Mouse (Mus musculus) ES-E14 (cell line): Measurements from ENCODE around the gene Cav1. TPM values are rescaled to one million over a fixed set of nuclear protein-coding genes. Genes with fewer than 3 reads are reported as not detected.

Experiments used
- DNase-seq: peaks from one replicate; pipeline ENCODE4 v3.0.0-alpha.2; 2013; ENCODE audit warnings: low read depth, low spot score
- H3K27ac ChIP-seq: 2 replicates; pipeline ENCODE4 v1.5.1; 2012; ENCODE audit warnings: low read depth, mild to moderate bottlenecking, low read length, moderate library complexity, mixed read lengths; ENCODE audit not compliant: poor library complexity, insufficient read depth, severe bottlenecking
- H3K36me3 ChIP-seq: 2 replicates; pipeline ENCODE4 v1.6.1; 2012; ENCODE audit warnings: mild to moderate bottlenecking, low read length, moderate library complexity, mixed read lengths; ENCODE audit not compliant: control insufficient read depth, poor library complexity, insufficient read depth, severe bottlenecking
- H3K4me1 ChIP-seq, 2 experiments: fragments of 150-350 bp in 1 of 2; sonication (generic) in 1 of 2; 2 replicates each; pipeline ENCODE4 v1.6.1; 2012; ENCODE audit warnings: low read length in 2 of 2, mild to moderate bottlenecking in 1 of 2, mixed read lengths in 1 of 2; ENCODE audit not compliant: control insufficient read depth in 2 of 2, insufficient read depth in 2 of 2, poor library complexity in 1 of 2
- H3K4me3 ChIP-seq, 2 experiments: fragments of 150-350 bp in 1 of 2; sonication (generic) in 1 of 2; 2 replicates each; pipeline ENCODE4 v1.5.1; 2012; ENCODE audit warnings: low read length in 2 of 2, low read depth in 1 of 2, mild to moderate bottlenecking in 1 of 2, mixed read lengths in 1 of 2; ENCODE audit not compliant: insufficient read depth in 1 of 2, poor library complexity in 1 of 2, severe bottlenecking in 1 of 2
- H3K9ac ChIP-seq: 2 replicates; pipeline ENCODE4 v1.6.1; 2012; ENCODE audit warnings: low read depth, mild to moderate bottlenecking, low read length, mixed read lengths; ENCODE audit not compliant: poor library complexity, insufficient read depth, severe bottlenecking
- H3K9me3 ChIP-seq: fragments of 150-350 bp; sonication (generic); 2 replicates; pipeline ENCODE4 v1.6.1; 2012; ENCODE audit warnings: low read depth, mild to moderate bottlenecking, low read length; ENCODE audit not compliant: control insufficient read depth, insufficient read depth
- CHD2 ChIP-seq: IDR thresholded peaks from 2 replicates; pipeline ENCODE4 v1.6.1; 2014; ENCODE audit warnings: mild to moderate bottlenecking, low read depth, low read length, inconsistent platforms
- HCFC1 ChIP-seq: IDR thresholded peaks from 2 replicates; pipeline ENCODE4 v1.6.1; 2012; ENCODE audit warnings: low read length, inconsistent platforms, borderline replicate concordance; ENCODE audit not compliant: insufficient read depth
- MAFK ChIP-seq: IDR thresholded peaks from 2 replicates; pipeline ENCODE4 v1.6.1; 2014; ENCODE audit warnings: mild to moderate bottlenecking, low read depth, low read length, inconsistent platforms; ENCODE audit not compliant: insufficient read depth
- ZC3H11A ChIP-seq: IDR thresholded peaks from 2 replicates; pipeline ENCODE4 v1.6.1; 2012; ENCODE audit warnings: low read depth, mild to moderate bottlenecking, inconsistent platforms, low read length, borderline replicate concordance
- ZNF384 ChIP-seq: IDR thresholded peaks from 2 replicates; pipeline ENCODE4 v1.6.1; 2012; ENCODE audit warnings: low read depth, low read length, inconsistent platforms
- in situ Hi-C, 2 experiments: fragments of 600-800 bp; cut with MboI; formaldehyde crosslinking; loops; one replicate each; pipeline ENCODE4 v1.15.1; 2025; ENCODE audit warnings: low sequenced_read_pairs in 2 of 2, inconsistent platforms in 1 of 2; ENCODE audit not compliant: unreplicated experiment in 2 of 2
- total RNA-seq: library from RNA; depleted of rRNA; stranded (reverse); fragments of 300-350 nt; gene quantifications from 2 replicates; pipeline ENCODE4 v1.2.3, GENCODE M21; 2012; rRNA removed

Gene Cav1
- total RNA-seq, 1 experiment = 35.7 TPM

DNA sequence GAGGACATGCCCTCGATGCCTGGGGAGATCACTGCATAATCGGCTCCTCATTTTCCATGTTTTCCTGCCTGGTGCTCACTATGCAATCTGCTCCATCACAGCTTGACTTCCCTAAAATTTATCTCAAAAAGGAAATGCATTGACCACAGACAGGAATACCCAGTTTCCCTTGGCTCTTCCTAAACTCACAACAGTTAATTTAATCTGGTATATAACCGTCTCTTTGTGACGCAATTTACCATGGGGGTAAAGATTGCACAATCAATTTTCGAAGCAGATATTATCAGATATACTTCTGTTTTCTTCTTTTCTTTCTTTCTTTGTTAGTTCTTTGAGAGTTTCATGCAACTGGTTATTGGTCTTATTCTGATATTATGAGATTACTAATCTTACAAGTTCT is 79.4 kb downstream of the Cav1 start:
- TF ChIP-seq MAFK (no peak), ZC3H11A (no peak), HCFC1 (no peak)
- in situ Hi-C loops = no loop called here
- Histone ChIP-seq H3K9ac (no peak overlapping the region), H3K36me3 (no peaks in the 10 kb centered on the region), H3K4me3 (no peak overlapping the region), H3K9me3 (no peaks in the 10 kb centered on the region), H3K27ac (no peak overlapping the region), H3K4me1 (no peaks in the 10 kb centered on the region)
- no peak for DNase-seq

DNA sequence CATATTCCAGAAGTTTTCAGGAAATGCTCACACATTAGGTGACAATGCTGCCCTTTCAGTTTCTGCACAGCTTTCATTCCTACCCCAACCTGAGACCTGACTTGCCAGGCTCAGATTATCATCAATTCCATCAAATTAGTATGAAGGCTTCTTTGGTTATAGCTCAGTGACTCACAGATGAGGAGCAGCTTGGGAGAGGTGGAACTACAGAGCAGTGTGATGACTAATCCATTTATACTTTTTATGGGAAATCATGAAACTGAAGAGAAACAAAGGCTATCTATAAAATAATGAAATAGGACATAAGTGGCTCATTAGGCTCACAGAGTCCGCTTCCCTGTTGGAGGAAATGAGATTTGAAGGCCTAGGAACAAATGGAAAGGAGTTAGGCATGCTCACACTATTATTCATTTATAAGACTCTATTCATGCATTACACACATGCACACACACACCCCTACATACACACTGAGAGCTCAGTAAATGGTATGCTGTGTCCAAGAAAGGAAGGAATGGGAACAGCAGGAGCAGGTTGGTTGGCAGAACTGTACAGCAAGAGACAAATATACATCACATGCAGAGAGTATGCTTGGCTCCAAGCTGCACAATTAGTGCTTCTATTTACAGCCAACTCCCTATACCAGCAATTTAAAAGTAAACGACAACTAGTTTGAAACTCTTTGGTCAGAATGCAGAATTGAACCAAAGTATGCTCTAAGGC is 82.0 kb downstream of the Cav1 start:
- H3K4me3 ChIP-seq = no peak overlapping the region
- H3K36me3 ChIP-seq = no peaks in the 10 kb centered on the region
- H3K27ac ChIP-seq = no peak overlapping the region
- TF ChIP-seq CHD2 (no peak), HCFC1 (no peak), ZC3H11A (no peak), ZNF384 (no peak), MAFK (no peak)
- in situ Hi-C loops = no loop called here
- H3K4me1 ChIP-seq = no peaks in the 10 kb centered on the region
- no peaks in the 10 kb centered on the region for H3K9me3 ChIP-seq
- no peak overlapping the region for H3K9ac ChIP-seq
- no peak for DNase-seq

Other genes starting within 250 kb of the Cav1 start
- 27.7 and 51.1 TPM in 2 replicates for gene Tes, start 241.2 kb upstream of the Cav1 start, total RNA-seq
- 1.6 and 4.5 TPM in 2 replicates for gene Cav2, start 25.1 kb upstream of the Cav1 start, total RNA-seq
- 6.8 and 7.6 TPM in 2 replicates for gene Met, start 157.5 kb downstream of the Cav1 start, total RNA-seq